Mouse (Mus musculus) kidney, adult 18-20 months (tissue): ENCODE measurements around the gene Nrg4.
A peak's percentile ranks its signal among the peaks of the same experiment; 100 is the strongest.

Experiments
- DNase-seq: peaks from one replicate; pipeline ENCODE4 v3.0.0; 2021

Nrg4 gene

DNA sequence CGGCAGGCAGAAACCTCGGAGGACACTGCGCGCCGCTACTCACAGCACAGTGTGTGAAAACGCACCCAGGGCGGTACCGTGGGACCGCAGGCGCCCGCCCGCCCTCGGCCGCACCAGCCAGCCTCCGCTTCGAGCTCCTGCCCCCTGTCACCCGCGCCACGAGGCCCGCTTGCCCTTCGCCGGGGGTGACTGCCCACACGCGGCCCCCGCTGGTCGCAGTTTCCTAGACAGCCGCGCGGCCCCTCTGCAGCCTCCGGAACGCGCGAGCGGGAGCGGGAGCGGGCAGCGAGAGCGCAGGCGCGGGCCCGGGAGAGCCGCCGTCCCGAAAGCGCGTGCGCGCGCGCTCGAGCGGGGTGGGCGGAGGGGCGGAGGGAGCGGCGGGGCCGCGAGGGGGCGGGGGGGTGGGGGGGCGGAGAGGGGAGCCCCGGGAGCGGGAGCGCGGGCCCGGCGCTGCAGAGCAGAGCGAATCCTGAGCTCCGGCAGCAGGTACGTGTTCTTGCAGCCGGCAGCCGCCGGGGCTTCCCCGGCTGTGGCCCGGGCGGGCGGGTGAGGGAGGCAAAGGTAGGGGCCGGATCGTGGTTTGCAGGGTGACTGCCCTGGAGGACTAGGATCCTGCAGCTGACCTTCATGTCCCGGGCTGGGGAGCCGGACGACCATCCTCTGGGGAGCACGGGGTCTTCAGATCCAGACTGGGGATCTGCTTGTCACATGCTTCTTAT, at the start of gene Nrg4, which contains the start of gene Tmem266:
Gene Nrg4, minus strand, starts transcription at position 330 of the 719 bp plus-strand sequence.
Gene Tmem266, plus strand, starts transcription at position 399 of the 719 bp plus-strand sequence.
- DNase-seq: peak; percentile 79

DNA sequence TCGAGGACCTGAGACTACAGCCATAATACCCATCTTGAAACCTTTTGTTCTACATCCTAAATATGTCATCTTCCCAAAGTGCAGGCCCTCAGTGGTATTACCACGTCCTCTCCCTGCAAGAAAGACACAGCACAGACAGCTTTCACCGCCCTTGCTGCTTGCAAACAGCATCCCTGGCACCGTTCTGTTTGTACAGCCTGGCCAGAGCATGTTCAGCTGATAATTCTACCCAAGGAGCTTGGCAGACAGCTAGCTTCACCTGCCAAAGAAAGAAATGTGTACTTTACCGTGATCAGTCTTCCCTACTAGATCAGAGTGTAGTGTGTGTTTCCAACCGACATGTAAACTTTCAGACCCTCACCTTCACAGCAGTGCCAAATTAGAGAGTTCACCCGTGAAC, 45.3 kb upstream of the Nrg4 start:
- DNase-seq: no peak

DNA sequence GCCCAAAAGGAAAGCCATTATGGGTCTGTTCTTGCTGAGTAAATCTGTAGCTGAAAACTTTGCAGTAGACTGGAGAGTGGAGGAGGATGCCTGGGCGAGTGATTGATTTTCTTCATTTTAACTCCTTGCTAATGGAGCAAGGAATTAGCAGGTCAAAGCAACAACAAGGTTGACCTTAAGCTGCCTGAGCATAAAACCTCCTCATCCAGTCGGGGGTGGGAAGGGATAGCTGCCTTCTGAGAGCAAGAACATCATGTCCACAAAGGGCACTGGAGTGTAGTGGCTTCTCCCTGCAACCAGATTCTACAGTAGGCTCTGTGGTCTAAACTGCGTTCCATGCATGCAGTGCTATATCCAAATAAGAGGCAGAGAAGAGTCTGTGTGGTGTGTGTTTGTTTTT, 41.4 kb upstream of the Nrg4 start:
- DNase-seq: no peak

DNA sequence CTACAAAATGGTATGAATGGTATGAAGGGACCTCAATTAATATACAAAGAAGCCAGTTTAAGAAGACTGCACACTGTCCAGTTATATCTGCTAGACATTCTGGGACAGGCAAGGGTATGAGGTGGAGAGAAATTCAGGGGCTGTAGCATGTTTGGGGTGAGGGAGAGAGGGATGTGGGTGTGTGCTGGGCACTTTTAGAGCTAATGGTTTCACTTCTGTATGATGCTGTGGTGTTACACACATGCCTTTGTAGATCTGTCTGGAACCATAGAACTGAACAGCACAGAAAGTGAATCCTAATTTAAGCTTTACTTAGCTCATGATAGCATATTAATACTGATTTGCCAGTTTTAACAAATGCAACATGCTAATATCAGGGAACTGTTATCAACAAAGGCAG, 37.1 kb upstream of the Nrg4 start:
- no peak for DNase-seq

DNA sequence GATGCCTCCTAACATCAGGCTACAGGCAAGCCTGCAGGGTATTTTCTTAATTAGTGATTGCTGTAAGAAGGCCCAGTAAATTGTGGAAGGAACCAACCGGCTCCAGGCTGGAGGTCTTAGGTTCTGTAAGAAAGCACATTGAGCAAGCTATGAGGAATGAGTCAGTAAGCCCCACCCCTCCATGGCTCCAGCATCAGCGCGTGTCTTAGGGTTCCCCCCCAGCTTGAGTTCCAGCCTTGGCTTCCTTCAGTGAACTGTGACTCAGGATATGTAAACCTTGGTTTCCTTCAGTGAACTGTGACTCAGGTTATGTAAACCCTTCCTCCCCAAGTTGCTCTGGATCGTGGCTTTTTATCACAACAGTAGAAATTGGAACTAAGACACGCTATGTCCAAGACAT, 35.3 kb upstream of the Nrg4 start:
- DNase-seq: no peak

DNA sequence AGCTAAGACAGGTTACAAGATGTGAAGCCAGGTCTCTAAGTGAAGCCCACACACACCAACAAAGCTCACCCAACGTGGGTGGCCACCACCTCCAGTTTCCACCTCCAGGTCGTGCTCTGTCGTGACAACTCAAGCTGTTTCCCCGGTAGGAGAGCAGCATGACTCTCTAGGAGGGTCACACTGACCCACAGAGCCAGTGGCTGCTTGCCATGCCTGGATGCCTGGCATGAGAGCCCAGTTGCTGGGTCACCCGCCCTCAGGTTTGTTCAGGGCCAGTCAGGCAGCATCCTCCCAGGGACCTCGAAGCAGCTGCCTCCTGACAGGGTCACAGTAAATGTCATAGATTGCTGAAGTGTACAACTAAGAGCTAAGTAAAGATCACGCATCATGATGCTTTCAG, 34.2 kb upstream of the Nrg4 start:
- DNase-seq: no peak

DNA sequence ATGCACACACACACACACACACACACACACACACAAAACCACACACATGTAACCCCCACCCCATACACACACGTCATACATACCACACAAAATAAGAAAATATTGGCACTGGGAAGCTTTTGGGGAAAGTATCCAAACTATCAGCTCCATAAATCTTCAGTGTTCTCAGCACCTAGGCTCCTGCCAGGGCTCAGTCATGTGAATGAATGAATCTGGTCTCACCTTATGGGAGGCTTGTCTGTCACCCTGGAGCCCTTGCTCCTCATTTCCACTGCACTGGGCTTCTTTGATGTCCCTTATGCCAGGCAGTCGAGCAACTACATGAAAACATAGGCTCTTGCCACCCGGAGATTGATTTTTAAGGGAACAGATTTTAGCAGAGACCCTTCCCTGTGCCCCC, 33.7 kb upstream of the Nrg4 start:
- no peak for DNase-seq

DNA sequence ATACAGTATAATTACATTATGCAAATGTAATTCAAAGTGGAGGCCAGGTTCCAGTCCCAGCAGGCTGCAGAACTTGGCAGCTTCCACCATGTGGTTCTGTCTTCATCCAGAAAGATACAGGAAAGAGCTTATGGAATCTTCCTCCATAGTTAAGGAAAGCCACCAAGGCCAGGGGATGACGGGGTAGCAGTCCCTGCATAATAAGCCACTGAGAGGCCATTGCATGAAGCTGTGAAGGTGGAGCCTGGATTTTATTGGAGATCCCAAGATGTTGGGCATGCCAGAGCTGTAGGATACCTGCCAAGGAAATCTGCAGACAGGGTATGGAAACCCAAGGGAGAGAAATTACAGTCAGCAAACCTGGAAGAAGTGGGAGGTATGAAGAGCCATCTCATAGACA, 30.5 kb upstream of the Nrg4 start:
- no peak for DNase-seq

DNA sequence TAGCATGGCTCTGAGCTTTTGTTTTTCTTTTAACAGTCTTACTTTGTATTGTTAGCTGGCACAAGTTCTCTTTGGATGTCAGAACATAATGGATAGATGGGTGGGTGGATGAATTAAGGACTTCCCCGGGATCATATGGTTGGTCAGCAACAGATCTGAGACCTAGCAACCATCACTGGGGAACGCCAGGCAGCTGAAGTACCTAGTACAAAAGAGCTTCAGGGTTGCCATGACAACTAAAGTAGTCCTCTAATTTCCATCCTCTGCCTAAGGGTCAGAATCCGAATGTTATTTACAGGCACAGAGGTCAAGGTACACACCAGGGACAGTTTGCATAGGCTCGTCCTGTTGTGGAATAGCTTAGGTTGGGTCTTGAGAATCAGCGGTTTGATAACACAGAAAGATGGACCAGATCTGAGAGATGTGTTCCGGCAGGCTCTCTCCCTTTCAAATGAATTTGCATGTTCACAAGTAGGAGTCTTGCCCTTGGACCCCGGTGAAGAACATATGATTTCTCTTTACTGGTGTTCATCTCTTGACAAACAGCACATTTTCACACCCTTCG, 28.7 kb upstream of the Nrg4 start:
- no peak for DNase-seq

DNA sequence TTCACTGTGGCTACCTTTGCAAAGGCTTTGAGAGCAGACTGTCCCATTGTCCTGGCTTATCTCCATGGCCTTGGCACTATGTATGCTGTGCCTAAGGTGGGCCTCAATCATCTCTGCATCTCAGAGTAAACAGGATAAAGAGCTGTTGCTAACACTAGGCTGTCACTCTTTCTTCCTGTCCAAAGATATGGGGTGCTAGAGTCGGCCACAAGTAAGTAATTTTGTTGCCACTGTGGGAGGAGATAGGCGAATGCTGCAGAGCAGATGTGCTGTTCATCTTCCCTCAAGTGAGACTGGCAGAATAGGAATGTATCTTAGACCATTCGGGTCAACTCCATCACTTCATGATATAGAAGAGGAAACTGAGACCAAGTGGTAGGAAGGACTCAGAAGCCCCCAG, 28.0 kb upstream of the Nrg4 start:
- no peak for DNase-seq

DNA sequence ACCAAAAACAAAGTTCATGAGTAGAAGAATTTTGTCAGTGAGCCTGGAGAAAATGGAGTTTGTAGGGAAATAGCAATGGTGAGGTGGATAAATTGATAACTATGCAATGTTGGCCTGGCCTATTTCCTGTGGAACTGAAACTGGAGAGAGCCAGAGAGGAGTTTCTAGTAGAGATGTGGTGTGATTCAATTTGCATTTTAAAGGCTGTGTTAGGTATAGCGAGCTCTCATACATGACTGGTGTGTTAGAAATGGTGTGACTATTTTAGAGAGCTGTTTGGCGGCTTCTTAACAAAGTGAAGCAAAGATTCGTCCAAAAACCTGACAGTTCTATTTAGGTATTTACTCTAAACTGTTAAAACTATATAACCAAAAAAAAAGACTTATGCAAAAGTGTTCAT, 22.0 kb upstream of the Nrg4 start:
- DNase-seq: no peak

DNA sequence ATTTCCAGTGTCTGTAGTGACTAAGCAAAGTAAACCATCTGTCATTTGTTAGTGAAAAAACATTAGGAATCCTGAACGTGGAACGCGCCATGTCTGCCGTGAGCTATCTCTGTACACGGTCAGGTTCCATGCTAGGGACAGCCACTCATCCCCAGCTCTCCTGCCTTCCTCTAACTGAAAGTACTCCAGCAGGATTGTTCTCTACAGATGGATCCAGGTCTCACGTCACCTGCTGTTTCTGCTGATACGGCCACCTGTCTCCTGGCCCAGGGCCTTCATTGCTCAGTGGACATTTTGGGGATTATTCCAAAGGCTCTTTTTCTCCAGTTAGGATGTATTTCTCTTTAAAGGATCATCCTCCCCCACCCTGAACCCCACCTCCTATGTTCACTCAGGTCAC, 18.7 kb upstream of the Nrg4 start:
- DNase-seq: no peak

DNA sequence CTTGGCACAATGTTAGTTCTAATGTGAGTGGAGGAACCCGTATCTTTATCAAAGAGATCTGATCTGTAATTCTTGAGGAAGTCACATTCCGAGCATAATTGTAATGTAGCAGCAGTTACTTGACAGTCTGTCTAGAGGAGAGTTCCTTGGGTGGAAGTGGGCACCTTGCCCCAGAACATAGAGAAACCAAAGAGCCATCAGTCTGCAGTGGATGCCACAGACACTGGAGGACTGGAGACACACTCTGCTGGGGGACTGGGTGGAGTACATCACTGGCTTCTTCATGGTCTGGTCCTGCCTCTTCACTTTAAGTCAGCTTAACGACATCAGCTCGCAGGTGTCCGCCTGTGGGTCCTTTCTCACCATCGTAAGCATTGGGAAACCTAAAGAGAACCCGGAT, 17.5 kb upstream of the Nrg4 start:
- DNase-seq: no peak

DNA sequence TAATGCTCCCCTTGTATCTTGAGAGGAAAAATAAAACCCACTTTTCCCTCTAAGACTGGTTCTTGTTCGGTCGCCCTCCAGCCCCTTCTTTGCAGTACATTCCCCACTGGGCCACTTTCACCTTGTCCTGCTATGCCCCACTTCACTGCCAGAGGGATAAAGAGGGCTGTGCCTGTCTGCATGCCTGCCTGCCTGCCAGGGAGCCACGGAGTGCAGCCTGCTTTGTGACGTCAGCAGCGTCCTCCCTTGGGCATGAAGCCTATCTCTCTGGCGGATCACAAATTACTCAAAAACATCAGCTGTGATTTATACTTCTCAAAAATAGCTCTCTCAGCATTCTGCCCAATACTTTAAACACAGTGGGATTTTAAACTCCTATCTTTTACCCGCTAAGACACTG, 6.3 kb upstream of the Nrg4 start:
- peak; percentile 12 for DNase-seq

DNA sequence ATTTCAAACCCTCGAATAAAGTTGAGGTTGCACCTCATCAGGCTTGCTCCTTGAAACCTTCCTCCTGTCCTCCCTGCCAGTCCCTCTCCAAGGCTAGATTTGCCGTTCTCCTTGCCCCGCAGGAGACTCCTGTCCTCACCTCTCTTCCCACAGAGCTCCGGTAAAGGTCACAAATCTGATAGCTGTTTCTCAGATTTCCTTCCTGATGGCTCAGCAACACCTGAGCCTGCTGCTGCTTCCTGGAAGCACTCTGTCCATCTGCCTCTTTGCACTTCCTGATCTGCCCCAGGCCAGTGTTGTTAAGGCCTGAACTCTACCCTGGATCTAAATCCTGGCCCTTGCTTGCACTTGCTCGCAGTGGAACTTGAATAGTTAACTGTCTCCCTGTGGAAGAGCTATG, 5.8 kb upstream of the Nrg4 start:
- DNase-seq: no peak

DNA sequence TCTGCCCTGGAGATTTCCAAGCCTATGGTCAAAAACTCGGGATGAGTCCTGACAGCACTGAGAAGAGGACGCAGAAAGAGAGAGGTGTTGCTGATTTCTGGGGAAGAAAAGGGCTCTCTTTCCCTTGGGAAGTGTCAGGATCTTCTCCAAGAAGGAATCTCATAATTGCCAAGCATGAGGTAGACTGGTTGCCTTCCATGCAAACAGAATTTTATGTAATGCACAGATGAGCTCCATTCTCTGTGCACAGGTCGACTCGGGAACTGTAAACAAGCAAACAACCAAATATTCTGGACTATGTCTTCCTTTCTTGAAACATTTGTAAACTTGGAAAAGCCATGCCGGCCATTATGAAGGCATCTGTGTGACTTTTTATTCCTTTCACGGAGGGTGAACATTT, 2.8 kb upstream of the Nrg4 start:
- no peak for DNase-seq

DNA sequence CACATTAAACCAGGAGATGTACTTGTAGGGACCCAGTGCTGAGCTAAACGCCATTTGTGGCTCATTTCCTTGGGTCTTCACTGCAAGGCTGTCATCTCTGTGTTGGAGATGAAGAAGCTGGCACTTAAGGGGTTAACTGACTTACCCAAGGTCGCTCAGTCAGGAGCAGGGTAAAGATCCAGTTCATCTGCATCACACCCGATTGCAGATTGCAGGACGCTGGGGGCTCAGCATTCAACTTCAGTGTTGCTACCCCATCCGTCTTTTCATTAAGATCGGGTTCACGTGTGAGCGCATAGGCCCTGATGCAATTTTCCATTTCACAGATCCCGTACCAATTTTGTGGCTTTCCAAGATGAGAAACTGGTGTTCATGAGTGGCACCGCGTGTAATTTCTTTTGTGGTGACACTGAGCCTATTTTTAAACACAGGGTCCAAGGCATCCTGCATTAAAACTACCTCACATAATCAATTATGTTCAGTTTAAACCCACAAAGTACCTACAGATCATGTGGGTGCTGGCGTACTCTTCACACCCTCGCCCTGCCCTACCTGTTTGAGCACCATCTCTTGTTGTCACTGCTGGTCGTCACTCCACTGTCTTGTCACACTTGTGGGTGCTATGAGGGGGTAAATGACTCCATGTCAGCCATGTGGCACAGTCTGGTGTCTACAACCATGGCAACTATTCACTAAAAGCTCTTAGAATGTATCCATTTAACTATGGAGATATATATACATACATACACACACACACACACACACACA, 1.7 kb upstream of the Nrg4 start:
- DNase-seq: no peak

DNA sequence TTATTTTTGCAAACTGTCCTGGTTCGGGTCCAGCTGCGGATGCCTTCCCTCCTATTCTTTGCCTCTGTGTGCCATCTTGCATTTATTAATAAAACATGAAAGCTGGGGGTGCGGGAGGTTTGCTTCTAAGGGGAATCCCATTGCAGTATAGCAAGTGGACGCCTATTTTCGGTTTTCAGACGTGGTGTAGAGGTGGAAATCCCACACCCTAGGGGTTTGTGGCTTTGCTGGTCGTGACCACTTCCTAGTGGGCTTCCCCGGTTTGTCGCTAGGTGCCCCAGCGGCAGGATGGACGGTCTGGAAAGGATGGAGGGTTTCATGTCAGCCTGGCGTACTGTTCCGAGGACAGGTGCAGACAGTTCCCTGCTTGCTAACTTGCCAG, 581 bp upstream of the Nrg4 start:
- DNase-seq: no peak

DNA sequence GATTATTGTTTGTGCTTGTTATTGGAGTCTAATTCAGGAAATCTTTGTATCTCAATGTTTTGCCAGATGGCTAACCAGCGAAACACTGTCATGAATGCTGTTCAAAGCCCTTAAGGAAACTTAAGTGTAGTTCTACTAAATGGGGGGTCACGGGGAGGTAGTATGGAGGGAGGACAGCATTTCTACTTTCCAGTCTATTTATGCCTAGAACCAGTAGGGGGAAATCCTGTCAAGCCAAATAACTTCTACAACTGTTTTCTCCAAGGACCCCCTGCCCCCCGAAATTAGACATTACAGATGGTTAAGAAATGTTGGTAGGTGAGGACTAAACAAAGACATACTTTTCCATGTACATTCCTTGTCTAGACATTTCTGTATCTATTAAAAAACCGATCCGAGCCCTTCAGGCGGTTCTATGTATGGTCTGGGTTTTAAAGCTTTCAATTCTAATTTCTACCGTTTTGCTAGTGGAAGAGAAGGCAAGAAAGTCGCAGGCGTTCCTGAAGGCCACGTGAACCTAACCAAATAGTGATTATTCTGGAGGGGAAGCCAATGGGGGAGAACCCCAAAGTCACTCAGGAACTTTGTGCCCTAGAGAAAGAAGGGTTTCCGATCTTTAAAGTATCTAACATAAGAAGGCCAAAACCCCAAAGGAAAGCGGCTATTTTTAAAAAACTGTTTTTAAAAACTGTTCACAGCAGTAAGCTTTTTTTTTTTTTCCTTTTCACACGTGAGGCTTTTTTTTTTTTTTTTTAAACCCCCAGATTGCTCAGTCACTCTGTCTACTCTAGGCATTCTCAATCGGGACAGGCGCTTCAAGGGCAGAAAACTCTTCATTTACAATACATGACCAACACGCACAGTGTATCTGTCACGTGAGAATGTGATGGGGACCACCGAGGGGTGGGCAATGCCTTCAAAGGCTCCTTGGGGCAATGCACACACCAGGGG, 805 bp downstream of the Nrg4 start:
- no peak for DNase-seq

DNA sequence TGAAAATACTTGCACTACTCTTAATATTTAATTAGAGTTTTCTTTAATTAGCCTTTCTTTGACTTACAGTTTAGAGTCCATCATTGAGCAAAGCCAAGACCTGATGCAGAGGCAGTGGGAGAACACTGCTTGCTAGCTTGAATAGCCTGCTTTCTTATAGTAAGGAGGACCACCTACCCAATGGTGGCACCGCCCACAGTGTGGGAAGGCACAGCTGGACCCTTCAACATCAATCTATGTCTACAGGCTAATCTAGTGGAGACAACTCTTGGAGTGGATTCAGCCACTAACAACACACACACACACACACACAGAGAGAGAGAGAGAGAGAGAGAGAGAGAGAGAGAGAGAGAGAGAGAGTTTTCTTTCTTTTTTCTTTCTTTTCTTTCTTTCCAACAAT, 1.6 kb downstream of the Nrg4 start:
- no peak for DNase-seq

DNA sequence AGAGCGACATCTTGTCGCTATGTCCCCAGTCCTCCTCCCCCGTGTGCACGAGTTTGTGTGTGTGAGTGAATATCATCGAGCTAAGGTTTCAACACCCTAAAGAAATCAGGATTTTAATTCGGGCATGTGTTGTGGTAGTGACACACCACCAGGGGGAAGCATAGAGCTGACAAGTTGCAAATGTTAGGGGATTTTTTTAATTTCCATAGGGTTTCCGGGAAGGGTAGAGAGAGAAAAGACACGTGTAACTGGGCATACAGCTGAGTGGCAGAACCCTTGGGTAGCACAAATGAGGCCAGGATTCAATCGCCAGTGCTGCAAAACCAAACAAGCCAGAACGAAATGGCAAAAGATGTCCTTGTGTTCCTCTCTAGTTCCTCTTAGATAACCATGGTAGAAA, 2.1 kb downstream of the Nrg4 start:
- DNase-seq: no peak

DNA sequence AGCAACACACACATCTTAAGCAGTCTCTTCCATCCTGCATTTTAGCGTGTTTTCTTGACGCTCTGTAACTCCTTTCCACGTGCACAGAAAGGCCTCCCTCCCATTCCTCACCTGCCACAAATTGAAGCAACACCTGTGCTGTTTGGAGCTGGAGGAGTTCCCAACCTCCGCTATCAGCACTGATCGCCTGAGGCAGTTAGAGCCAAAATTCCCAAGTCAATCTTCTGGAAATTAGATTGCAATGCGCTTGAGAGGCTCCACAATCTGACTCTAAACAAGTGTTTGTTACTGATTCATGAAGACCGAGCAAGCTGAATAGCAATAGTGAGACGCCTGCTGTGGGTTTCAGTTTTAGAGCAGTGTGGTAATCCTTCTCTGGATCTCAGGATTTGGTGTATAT, 2.6 kb downstream of the Nrg4 start:
- DNase-seq: no peak

DNA sequence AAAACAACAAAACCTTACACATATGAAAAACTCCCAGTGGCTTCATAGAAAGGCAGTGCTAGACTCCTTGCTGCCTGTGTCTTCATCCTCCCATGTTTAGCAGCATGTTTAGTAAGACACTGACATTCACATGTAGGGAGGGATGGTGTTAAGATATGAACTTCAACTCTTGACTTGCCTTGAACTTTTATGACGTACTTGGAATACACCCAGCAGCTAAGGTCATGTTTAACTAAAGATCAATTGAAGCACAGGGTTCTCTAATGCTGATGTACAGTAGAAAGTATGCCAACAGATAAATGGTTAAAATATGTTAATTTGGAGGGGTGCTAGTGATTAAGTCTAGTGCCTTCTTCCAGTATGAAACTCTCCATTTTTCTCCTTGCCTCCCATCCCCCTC, 4.0 kb downstream of the Nrg4 start:
- no peak for DNase-seq
